Mouse (Mus musculus) embryonic facial prominence, embryonic 12.5 days (tissue): ENCODE data around the gene 2310079G19Rik. TPM values are rescaled to one million over a fixed set of nuclear protein-coding genes. Genes with fewer than 3 reads are reported as not detected.

ENCODE experiments used
- ATAC-seq: fragments of 200-750 bp; cut with Nextera tagmentation; 2 replicates; pipeline ENCODE4 v1.8.0; 2017; ENCODE audit not compliant: insufficient number of reproducible peaks, insufficient read depth, low FRiP score, low TSS enrichment
- H3K27ac ChIP-seq: fragments of 300-500 bp; sonication (generic); 2 replicates; pipeline ENCODE4 v1.5.1; 2016; ENCODE audit warnings: mild to moderate bottlenecking
- H3K27me3 ChIP-seq: fragments of 300-500 bp; sonication (generic); 2 replicates; pipeline ENCODE4 v1.6.1; 2016; ENCODE audit warnings: mild to moderate bottlenecking, moderate library complexity
- H3K36me3 ChIP-seq: fragments of 300-500 bp; sonication (generic); 2 replicates; pipeline ENCODE4 v1.6.1; 2016; ENCODE audit warnings: mild to moderate bottlenecking
- H3K4me1 ChIP-seq: fragments of 300-500 bp; sonication (generic); 2 replicates; pipeline ENCODE4 v1.6.1; 2016
- H3K4me2 ChIP-seq: fragments of 300-500 bp; sonication (generic); replicated peaks from 2 replicates; pipeline ENCODE4 v1.6.1; 2016; ENCODE audit warnings: mild to moderate bottlenecking, moderate library complexity
- H3K4me3 ChIP-seq: fragments of 300-500 bp; sonication (generic); 2 replicates; pipeline ENCODE4 v1.5.1; 2016; ENCODE audit warnings: mild to moderate bottlenecking
- H3K9ac ChIP-seq: fragments of 300-500 bp; sonication (generic); 2 replicates; pipeline ENCODE4 v1.6.1; 2016; ENCODE audit warnings: mild to moderate bottlenecking, moderate library complexity
- H3K9me3 ChIP-seq: fragments of 300-500 bp; sonication (generic); 2 replicates; pipeline ENCODE4 v1.6.1; 2016; ENCODE audit warnings: mild to moderate bottlenecking, moderate library complexity
- WGBS: fragments of 180-500 bp; shearing (Covaris S2); methylation state at CpG from one replicate; pipeline ENCODE4 v1.1.7; 2016; 5-methylcytosine and 5-hydroxymethylcytosine counted together
- polyA plus RNA-seq: library from polyadenylated mRNA; unstranded; fragments of >200 nt; fragmentation: Nextera tagmentation; extraction: Ambion mirVana; gene quantifications from 2 replicates; pipeline ENCODE4 v1.2.1, GENCODE M21; 2016

The 2310079G19Rik gene
- not detected in 2 replicates for polyA plus RNA-seq

DNA sequence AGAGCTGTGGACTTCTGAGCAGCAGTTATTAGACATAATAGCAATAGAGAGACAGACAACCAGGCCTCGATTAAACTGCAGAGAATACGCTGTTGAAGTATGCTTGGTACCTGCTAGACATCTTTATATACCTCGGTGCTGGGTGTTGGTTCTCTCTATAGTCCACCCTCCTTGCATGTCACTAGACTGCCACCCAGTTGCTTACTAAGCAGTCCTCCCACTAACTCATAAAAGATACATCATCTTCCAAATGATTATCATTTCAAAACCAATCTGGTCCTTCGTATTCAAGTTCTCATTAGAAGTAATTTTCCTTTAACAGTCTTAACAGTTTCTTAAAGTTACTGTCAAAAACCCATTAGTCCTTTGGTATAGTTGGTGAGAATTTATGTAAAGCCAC is at the start of gene 2310079G19Rik:
TSS of gene 2310079G19Rik (minus strand) at position 101 of the 400 bp plus-strand sequence.
- no peak within 1 kb of the TSS for H3K27ac ChIP-seq
- no peaks in the 10 kb centered on the region for H3K9me3 ChIP-seq
- WGBS = 91% methylated on average over 4 of the region's 4 CpGs
- no peaks in the 10 kb centered on the region for H3K4me1 ChIP-seq
- H3K4me2 ChIP-seq = no peak within 1 kb of the TSS
- ATAC-seq = no peak
- no peak within 1 kb of the TSS for H3K9ac ChIP-seq
- H3K27me3 ChIP-seq = no peaks in the 10 kb centered on the region
- H3K4me3 ChIP-seq = no peak within 1 kb of the TSS
- no peaks in the 10 kb centered on the region for H3K36me3 ChIP-seq

DNA sequence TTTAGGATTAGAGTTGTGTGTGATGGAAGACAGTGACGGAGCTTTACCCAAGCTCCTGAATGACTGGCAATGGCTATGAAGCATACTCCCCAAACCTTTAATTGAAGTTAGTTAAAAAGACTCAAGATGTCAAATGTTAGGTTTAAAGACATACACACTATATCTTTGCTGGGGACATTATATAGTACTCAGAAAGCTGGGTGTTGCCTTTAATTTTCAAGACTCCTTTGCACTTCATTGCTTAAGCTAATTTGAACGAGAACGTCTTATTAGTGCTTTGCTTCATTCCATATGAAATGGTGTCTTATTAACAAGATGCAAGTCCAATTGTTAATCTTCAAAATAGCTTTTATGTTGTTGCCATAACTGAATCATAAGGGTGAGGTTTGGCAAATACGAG is 44.1 kb upstream of the 2310079G19Rik start, which contains the start of gene Krtap27-1:
TSS of gene Krtap27-1 (minus strand) at position 101 of the 400 bp plus-strand sequence.
- ATAC-seq = no peak
- Histone ChIP-seq H3K36me3 (no peaks in the 10 kb centered on the region), H3K9ac (no peak within 1 kb of the TSS), H3K27me3 (no peaks in the 10 kb centered on the region), H3K27ac (no peak within 1 kb of the TSS), H3K9me3 (no peaks in the 10 kb centered on the region), H3K4me2 (no peak within 1 kb of the TSS), H3K4me1 (no peaks in the 10 kb centered on the region), H3K4me3 (no peak within 1 kb of the TSS)
- WGBS = 83% methylated on average over 4 of the region's 4 CpGs

DNA sequence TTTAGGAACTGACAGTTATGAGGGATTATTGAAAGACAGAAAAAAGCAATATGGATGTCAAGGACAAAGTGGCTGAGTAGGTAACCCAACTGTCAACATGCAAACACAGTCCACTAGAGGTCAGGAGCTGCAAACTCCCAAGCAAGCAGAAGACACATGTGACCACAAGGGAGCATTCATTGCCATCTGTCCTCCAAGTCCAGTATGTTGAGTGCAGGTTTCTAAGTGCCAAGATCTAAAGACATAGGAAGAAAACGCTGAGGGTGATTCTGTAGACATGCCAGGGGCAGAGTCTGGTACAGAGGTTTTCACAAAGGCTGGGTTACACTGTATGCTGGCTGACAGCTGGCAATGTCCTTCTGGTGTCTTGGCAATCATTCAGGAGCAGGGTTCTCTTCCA is 30.0 kb upstream of the 2310079G19Rik start:
- Histone ChIP-seq H3K27me3 (no peaks in the 10 kb centered on the region), H3K4me2 (no peak overlapping the region), H3K27ac (no peak overlapping the region), H3K4me3 (no peak overlapping the region), H3K9me3 (no peaks in the 10 kb centered on the region), H3K9ac (no peak overlapping the region), H3K36me3 (no peaks in the 10 kb centered on the region), H3K4me1 (no peaks in the 10 kb centered on the region)
- ATAC-seq = 0 out of 2 replicates have a peak, but pooled peaks have one; percentile 15
- 52% methylated on average over 1 of the region's 1 CpGs for WGBS

DNA sequence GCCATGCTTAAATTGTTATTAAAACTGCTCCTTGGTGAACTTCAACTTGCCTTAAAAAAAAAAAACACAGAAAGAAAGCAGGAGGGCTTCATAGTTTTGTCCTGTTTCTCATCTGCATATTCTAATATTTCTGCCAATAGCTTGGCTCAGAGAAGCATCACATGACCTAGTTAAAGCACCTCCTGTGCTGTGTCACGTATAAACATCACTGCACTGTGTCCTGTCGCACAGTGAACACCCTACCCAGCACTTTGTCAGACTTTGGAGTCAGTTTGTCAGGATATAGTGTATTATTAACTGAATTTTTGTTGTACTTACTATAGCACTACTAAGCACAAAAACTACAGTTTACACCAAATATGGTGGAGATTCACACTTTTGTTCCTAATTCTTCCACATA is 24.5 kb upstream of the 2310079G19Rik start:
- ATAC-seq = no peak
- H3K9me3 ChIP-seq = no peaks in the 10 kb centered on the region
- H3K36me3 ChIP-seq = no peaks in the 10 kb centered on the region
- H3K4me2 ChIP-seq = no peak overlapping the region
- H3K9ac ChIP-seq = no peak overlapping the region
- H3K27me3 ChIP-seq = no peaks in the 10 kb centered on the region
- 69% methylated on average over 2 of the region's 2 CpGs for WGBS
- H3K4me3 ChIP-seq = no peak overlapping the region
- no peaks in the 10 kb centered on the region for H3K4me1 ChIP-seq
- no peak overlapping the region for H3K27ac ChIP-seq

DNA sequence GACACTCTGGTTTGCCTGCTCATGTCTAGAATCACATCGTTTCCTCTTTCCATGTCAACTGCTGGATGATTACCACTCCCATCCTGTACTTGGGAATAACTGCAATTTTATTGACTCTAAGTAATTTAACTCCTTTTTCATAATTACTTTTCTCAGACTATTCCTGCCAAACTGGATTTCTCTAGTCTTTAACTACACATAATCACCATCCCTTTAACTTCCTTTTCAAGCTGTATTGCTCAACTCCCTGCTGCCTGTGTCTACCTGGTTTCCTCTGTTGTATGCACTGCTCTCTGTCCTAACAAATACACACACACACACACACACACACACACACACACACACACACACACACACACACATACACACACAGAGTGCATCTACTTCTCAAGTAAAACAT is 23.6 kb upstream of the 2310079G19Rik start:
- H3K27ac ChIP-seq = no peak overlapping the region
- H3K4me1 ChIP-seq = no peaks in the 10 kb centered on the region
- no peak overlapping the region for H3K9ac ChIP-seq
- WGBS = 56% methylated on average over 1 of the region's 1 CpGs
- ATAC-seq = no peak
- H3K4me2 ChIP-seq = no peak overlapping the region
- H3K9me3 ChIP-seq = no peaks in the 10 kb centered on the region
- no peaks in the 10 kb centered on the region for H3K27me3 ChIP-seq
- H3K36me3 ChIP-seq = no peaks in the 10 kb centered on the region
- H3K4me3 ChIP-seq = no peak overlapping the region

DNA sequence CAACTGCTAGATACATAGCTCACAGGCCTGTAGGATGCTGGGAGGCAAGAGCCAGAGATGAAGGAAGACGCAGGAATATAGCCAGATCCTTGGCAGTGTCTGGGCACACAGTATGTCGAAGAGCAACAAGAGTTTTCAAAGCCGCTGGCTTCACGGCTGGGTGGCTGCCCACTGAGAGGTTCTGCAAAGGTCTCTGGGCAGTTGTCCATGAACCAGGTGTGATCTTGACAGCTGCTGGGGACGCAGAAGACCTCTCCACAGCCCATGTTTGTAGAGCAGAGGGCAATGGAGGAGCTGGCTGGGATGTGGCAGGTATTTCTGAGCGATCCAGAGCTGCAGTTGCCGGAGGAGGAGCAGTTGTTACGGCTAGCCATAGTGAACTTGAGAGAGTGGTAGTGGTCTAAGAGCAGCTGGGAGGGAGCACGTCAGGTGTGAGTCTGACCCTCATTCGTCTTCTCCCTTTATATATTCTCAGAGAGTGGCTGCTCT is 19.9 kb upstream of the 2310079G19Rik start, which contains the start of gene Krtap26-1:
TSS of gene Krtap26-1 (minus strand) at position 439 of the 489 bp plus-strand sequence.
- Histone ChIP-seq H3K27ac (no peak within 1 kb of the TSS), H3K9me3 (no peaks in the 10 kb centered on the region), H3K9ac (no peak within 1 kb of the TSS), H3K4me3 (no peak within 1 kb of the TSS), H3K4me2 (no peak within 1 kb of the TSS), H3K27me3 (no peaks in the 10 kb centered on the region), H3K36me3 (no peaks in the 10 kb centered on the region), H3K4me1 (no peaks in the 10 kb centered on the region)
- WGBS = 91% methylated on average over 10 of the region's 10 CpGs
- no peak for ATAC-seq

DNA sequence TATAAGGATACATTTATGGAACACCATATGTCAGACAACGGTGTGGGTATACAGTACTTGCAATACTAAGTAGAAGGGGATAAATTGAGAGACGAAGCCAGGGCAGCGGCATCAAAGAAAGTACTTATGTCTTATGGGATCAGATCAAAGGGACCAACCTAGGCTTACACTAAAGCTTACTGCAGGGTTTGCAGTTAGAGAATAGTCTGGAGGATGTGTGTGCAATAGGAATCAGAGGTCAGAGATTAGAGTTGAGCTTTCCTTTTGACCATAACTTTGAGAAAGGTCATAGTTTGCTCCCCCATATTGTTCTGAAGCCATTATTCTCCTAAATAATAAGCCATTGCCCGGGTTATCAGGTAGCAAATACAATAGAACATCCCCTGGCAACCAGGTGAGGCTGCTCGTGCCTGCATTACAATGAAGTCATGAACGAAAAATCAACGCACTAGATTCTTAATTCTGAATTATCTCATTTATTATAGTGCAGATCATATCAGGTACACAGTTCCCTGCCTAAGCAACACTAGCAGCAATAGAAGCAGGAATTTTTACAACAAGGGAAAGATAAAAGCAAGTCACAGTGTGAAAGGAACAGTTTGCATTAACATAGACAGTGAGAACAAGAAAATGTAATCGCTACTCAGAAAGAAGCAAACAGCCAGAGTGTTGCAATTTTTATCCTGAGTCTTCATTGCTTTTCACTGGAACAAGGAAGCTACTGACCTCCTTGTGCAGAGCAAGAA is 19.1 kb upstream of the 2310079G19Rik start:
- Histone ChIP-seq H3K9ac (no peak overlapping the region), H3K27me3 (no peaks in the 10 kb centered on the region), H3K27ac (no peak overlapping the region), H3K9me3 (no peaks in the 10 kb centered on the region), H3K4me2 (no peak overlapping the region), H3K36me3 (no peaks in the 10 kb centered on the region), H3K4me1 (no peaks in the 10 kb centered on the region), H3K4me3 (no peak overlapping the region)
- ATAC-seq = no peak
- WGBS = 82% methylated on average over 8 of the region's 8 CpGs

DNA sequence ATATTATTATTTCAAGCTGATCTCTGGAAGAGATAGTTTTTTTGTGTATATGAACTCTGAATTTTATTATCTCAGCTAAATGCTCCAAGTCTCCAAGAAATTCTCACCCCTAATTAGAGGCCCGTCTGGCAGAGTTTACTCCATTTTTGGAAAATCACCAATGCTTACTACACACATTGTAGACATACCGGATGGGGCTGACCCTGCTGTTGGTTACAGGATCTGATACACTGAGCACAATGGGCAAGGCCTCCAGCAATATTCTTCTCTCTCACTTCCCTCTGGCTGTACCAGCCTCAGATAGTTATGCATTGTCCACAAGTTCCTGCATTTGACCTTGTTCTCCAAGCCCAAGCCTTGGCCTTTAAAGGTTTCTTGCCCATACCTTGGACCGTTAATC is 12.6 kb upstream of the 2310079G19Rik start:
- WGBS = 75% methylated on average over 3 of the region's 3 CpGs
- Histone ChIP-seq H3K27me3 (no peaks in the 10 kb centered on the region), H3K27ac (no peak overlapping the region), H3K9ac (no peak overlapping the region), H3K9me3 (no peaks in the 10 kb centered on the region), H3K4me1 (no peaks in the 10 kb centered on the region), H3K36me3 (no peaks in the 10 kb centered on the region), H3K4me3 (no peak overlapping the region), H3K4me2 (no peak overlapping the region)
- no peak for ATAC-seq

DNA sequence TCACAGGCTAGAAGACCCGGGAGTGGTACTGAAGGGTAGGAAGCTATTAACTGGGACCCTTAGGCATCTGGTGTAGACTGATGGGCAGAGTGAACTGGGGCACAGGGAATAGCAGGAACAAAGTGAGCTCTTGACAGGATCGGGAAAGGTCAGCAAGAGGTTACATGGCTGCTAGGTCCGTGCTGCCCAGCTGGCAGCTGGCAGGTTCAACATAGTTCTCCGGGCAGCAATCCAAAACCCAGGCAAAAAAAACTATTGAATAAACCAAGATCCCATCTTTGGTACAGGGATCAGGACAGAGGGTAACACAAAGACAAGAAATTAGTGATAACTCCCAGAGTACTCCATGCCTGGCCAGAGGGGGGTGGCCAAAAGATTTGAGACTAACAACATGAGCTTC is 7.7 kb upstream of the 2310079G19Rik start:
- no peaks in the 10 kb centered on the region for H3K9me3 ChIP-seq
- H3K36me3 ChIP-seq = no peaks in the 10 kb centered on the region
- no peak overlapping the region for H3K9ac ChIP-seq
- no peak overlapping the region for H3K4me2 ChIP-seq
- 34% methylated on average over 4 of the region's 4 CpGs for WGBS
- no peak overlapping the region for H3K4me3 ChIP-seq
- H3K27ac ChIP-seq = no peak overlapping the region
- no peaks in the 10 kb centered on the region for H3K27me3 ChIP-seq
- ATAC-seq = no peak
- H3K4me1 ChIP-seq = no peaks in the 10 kb centered on the region

GRCm38 (mm10) chr16:88631474-88631873 is 4.0 kb upstream of the 2310079G19Rik start:
- WGBS = 78% methylated on average over 4 of the region's 4 CpGs
- Histone ChIP-seq H3K9me3 (no peaks in the 10 kb centered on the region), H3K27ac (no peak overlapping the region), H3K27me3 (no peaks in the 10 kb centered on the region), H3K4me1 (no peaks in the 10 kb centered on the region), H3K9ac (no peak overlapping the region), H3K4me3 (no peak overlapping the region), H3K4me2 (no peak overlapping the region), H3K36me3 (no peaks in the 10 kb centered on the region)
- no peak for ATAC-seq

- ATAC-seq = no peak
- no peak overlapping the region for H3K9ac ChIP-seq
These were observed 14.8 kb downstream of the 2310079G19Rik start for GRCm38 (mm10) chr16:88612712-88613111.

DNA sequence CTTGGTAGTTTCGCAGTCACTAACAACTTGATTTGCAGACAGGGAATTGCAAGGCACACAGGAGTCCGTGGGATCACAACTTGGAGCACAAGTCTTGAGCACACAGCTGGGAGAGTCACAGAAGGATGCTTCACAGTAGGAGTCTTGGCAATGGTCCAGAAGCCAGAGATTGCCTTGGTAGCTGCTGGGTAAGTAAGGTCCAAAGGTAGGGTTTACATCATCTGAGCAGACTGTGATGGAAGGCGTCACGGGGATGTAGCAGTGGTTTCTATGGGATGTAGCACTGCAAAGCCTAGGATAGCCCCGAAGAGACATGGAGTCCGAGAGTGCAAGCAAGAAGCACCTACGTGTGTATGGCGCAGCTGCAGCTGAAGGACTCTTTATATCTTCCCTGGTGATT is 15.5 kb downstream of the 2310079G19Rik start, which contains the start of gene Krtap24-1:
TSS of gene Krtap24-1 (minus strand) at position 358 of the 400 bp plus-strand sequence.
- no peaks in the 10 kb centered on the region for H3K4me1 ChIP-seq
- ATAC-seq = no peak
- H3K27ac ChIP-seq = no peak within 1 kb of the TSS
- no peaks in the 10 kb centered on the region for H3K27me3 ChIP-seq
- no peak within 1 kb of the TSS for H3K9ac ChIP-seq
- no peak within 1 kb of the TSS for H3K4me3 ChIP-seq
- H3K9me3 ChIP-seq = no peaks in the 10 kb centered on the region
- H3K36me3 ChIP-seq = no peaks in the 10 kb centered on the region
- WGBS = 94% methylated on average over 8 of the region's 8 CpGs
- H3K4me2 ChIP-seq = no peak within 1 kb of the TSS

More at GRCm38 (mm10) chr16:88612712-88613111, 14.8 kb downstream of the 2310079G19Rik start:
- no peaks in the 10 kb centered on the region for H3K4me1 ChIP-seq
- H3K4me3 ChIP-seq = no peak overlapping the region
- 78% methylated on average over 4 of the region's 4 CpGs for WGBS
- no peak overlapping the region for H3K27ac ChIP-seq
- H3K4me2 ChIP-seq = no peak overlapping the region
- no peaks in the 10 kb centered on the region for H3K9me3 ChIP-seq
- no peaks in the 10 kb centered on the region for H3K27me3 ChIP-seq
- H3K36me3 ChIP-seq = no peaks in the 10 kb centered on the region
